Mouse (Mus musculus): Measurements from ENCODE around the gene Smyd3. TPM values are rescaled to one million over a fixed set of nuclear protein-coding genes. Genes with fewer than 3 reads are reported as not detected.

The Smyd3 gene
- total RNA-seq, 4 experiments from 2014 or later: 6.9 to 17.0 (median 12.2) TPM

GRCm38 (mm10) chr1:179009911-179010310, 507.9 kb downstream of the Smyd3 start:
- no peak for DNase-seq

GRCm38 (mm10) chr1:179004133-179004866, 513.5 kb downstream of the Smyd3 start:
- DNase-seq: no peak

- no peak for DNase-seq
These were observed 514.3 kb downstream of the Smyd3 start for GRCm38 (mm10) chr1:179003406-179004132.

GRCm38 (mm10) chr1:178999876-179000528, 517.8 kb downstream of the Smyd3 start:
- DNase-seq: no peak

GRCm38 (mm10) chr1:178997870-178998269, 520.0 kb downstream of the Smyd3 start:
- DNase-seq: no peak

- no peak for DNase-seq
These were observed 523.6 kb downstream of the Smyd3 start for GRCm38 (mm10) chr1:178994263-178994662.

GRCm38 (mm10) chr1:178992503-178992902, 525.3 kb downstream of the Smyd3 start:
- no peak for DNase-seq

GRCm38 (mm10) chr1:178991470-178991869, 526.4 kb downstream of the Smyd3 start:
- no peak for DNase-seq

- no peak for DNase-seq
These were observed 526.8 kb downstream of the Smyd3 start for GRCm38 (mm10) chr1:178991045-178991444.

GRCm38 (mm10) chr1:178989485-178989884, 528.4 kb downstream of the Smyd3 start:
- DNase-seq: no peak

- DNase-seq: no peak
These were observed 529.7 kb downstream of the Smyd3 start for GRCm38 (mm10) chr1:178988176-178988575.

GRCm38 (mm10) chr1:178981641-178982040, 536.2 kb downstream of the Smyd3 start:
- no peak for DNase-seq

GRCm38 (mm10) chr1:178980185-178980584, 537.7 kb downstream of the Smyd3 start:
- DNase-seq: no peak

GRCm38 (mm10) chr1:178978617-178979245, 539.1 kb downstream of the Smyd3 start:
- DNase-seq: no peak

GRCm38 (mm10) chr1:178972055-178972454, 545.8 kb downstream of the Smyd3 start:
- DNase-seq: no peak

GRCm38 (mm10) chr1:178961661-178962060, 556.2 kb downstream of the Smyd3 start:
- no peak for DNase-seq

GRCm38 (mm10) chr1:178960015-178960559, 557.8 kb downstream of the Smyd3 start:
- DNase-seq: peak; percentile 29

GRCm38 (mm10) chr1:178958641-178959040, 559.2 kb downstream of the Smyd3 start:
- no peak for DNase-seq

- no peak for DNase-seq
These were observed 564.9 kb downstream of the Smyd3 start for GRCm38 (mm10) chr1:178952910-178953309.

- no peak for DNase-seq
These were observed 575.4 kb downstream of the Smyd3 start for GRCm38 (mm10) chr1:178942251-178942963.

GRCm38 (mm10) chr1:178940353-178940752, 577.5 kb downstream of the Smyd3 start:
- no peak for DNase-seq

GRCm38 (mm10) chr1:178936976-178937375, 580.9 kb downstream of the Smyd3 start:
- DNase-seq: no peak

Measured in adrenal gland, adult 8-10 months (tissue).